Mouse (Mus musculus) c-Kit-positive CD71-negative TER-119-negative erythroid progenitor cells, embryonic 14.5 days (primary cell): Measurements from ENCODE around the gene Gm10959.
A peak's percentile ranks its signal among the peaks of the same experiment; 100 is the strongest.
"Not testable (repeated sequence)": the region's sequence is repeated elsewhere in the genome, so short reads cannot be mapped to it uniquely, and the experiment has no call there.

Experiments
- DNase-seq: peaks from one replicate; pipeline ENCODE4 v3.0.0-alpha.2; 2013; ENCODE audit warnings: low read depth

The Gm10959 gene

GRCm38 (mm10) chr3:122919260-122919659 is at the start of gene Gm10959:
Gene Gm10959 (minus strand): TSS chr3:122919360.
- DNase-seq: no peak

GRCm38 (mm10) chr3:122968391-122968790 is 49.2 kb upstream of the Gm10959 start:
- no peak for DNase-seq

DNA sequence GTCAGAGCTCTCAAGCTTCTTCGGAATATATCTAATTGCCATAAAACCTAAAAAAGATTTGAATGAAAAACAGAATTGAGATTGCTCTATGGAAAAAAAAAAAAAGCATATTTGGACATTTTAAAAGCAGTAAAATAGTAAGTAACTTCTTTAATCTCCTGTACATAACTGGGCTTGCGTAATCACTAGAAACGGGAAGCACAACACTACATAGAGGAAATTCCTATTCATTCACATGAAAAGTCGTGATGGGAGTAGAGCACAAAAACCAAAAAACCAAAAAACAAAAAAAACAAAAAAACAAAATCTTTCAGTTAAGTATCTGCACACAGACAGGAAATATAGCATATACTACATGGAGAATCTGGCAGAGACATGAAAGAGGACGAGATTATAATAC is 45.1 kb upstream of the Gm10959 start:
- DNase-seq: no peak

GRCm38 (mm10) chr3:122950129-122950528 is 31.0 kb upstream of the Gm10959 start:
- no peak for DNase-seq

DNA sequence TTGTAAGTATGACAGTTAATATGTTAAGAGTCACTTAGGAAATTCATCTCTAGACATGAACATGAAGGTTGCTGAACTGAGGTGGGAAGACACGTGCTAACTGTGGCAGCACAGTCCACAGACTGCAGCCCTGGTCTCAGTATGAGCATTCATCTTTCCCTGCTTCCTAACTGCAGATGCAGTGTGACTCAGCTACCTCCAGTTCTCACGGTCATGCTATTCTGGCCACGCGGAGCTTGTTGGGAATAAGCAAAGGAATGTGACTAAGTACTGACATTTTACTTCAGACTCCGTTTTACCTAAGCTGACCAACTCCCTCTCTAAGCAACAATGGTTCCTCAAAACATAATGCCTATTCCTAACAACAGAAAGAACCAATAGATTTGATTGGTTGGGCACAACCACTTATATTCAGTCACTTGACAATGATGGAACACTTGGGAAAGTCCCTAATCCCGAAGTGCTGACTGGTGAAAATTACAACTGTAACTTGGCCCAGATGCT is 24.3 kb upstream of the Gm10959 start:
- DNase-seq: no peak

DNA sequence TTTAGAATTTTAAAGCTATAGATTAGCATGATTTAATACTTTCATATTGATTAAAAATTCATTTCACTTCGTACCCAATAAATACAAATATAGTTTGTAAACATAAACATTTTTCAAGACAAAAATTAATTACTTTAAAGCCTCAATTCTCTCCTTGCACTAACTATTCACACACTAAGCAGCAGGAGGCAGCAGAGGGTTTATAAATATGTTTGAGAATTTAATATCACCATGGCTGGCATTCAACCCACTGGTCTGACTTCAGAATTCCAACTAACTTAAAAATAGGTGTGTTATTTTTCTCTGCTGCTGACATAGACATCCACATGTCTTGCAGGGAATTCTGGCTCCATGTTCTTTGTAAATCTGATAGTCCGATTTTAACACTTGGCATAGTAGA is 20.1 kb upstream of the Gm10959 start:
- peak; percentile 46 for DNase-seq

DNA sequence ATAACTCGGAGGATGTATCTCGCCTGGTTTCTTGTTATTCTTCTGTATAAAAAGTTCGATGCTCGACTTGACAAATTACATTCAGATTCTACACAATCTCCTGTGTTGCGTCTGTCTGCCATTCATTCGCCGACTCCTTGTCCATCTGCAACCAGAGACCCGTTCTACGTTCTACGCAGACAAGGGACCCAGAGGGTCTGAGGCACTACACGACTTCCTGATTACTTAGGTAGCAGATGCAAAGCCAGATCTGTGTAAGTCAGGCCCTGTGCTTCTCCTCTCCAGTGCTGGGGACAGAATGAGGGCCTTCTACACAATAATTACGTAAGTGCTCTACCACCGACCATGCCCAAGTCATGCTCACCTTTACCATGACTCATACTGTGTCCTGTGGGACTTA is 18.0 kb upstream of the Gm10959 start:
- DNase-seq: not testable (repeated sequence)

GRCm38 (mm10) chr3:122932466-122932865 is 13.3 kb upstream of the Gm10959 start:
- no peak for DNase-seq

DNA sequence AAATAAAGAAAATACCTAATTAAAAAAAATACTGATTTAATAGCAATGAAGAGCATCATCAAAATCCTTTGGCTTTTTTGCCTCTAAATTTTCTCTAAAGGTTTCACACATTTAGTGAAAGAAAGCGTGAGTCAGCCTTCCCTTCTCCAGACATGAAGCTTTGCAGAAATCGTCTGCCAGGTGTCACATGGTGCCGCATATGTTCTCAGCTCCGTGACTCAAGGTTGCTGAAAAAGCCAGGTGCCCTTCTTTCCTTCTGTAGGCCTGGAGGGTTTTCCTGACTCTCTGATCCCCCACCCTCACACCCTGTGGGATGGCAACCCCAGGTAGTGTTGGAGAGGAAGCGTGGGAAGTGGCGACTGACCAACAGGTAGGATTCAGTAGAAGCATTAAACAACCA is 10.6 kb upstream of the Gm10959 start:
- no peak for DNase-seq

GRCm38 (mm10) chr3:122924009-122924914 is 5.1 kb upstream of the Gm10959 start, which contains the start of gene 1810037I17Rik:
Gene 1810037I17Rik (plus strand): TSS chr3:122924203.
- peak; percentile 77 for DNase-seq

- peak; percentile 18 for DNase-seq
These were observed 4.0 kb upstream of the Gm10959 start for GRCm38 (mm10) chr3:122923147-122923546.

DNA sequence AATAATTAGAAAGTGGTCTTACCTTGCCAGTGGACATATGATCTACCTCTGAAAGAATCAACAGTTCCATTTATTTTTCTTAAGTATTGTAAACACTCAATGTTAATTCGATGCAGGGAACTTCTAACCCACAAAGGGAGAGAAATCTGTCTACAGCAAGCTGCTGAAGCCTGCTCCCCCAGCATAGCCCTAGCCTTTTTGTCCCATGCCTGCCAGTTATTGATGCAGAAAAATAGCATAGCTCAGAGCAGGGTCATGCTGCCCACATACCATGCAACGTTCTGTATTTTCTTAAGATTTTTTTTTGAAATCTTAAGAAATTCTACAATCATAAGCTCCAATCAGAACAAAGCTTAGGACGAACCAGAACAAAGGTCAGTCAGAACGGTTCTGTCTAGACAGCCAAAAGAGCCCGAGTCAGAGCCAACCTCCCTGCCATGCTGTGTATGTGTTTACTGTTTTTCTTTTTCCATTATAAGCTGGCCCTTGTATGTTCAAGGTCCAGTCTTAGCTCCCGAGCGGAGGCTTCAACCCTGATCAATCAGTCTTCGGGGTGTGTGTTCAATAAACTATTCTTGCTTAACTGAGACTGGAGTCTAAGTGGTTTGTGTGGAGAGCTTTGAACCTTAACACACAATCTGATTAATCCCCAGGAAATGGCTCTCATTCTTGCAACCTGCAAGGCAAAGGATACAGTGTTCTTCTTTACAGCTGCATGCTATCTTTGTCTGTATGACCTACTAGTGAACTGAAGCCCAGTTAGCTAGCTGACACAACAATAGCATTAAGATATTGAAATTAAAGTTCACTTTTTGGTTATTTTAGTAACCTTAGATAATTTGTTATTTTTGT is 2.7 kb upstream of the Gm10959 start:
- DNase-seq: no peak

DNA sequence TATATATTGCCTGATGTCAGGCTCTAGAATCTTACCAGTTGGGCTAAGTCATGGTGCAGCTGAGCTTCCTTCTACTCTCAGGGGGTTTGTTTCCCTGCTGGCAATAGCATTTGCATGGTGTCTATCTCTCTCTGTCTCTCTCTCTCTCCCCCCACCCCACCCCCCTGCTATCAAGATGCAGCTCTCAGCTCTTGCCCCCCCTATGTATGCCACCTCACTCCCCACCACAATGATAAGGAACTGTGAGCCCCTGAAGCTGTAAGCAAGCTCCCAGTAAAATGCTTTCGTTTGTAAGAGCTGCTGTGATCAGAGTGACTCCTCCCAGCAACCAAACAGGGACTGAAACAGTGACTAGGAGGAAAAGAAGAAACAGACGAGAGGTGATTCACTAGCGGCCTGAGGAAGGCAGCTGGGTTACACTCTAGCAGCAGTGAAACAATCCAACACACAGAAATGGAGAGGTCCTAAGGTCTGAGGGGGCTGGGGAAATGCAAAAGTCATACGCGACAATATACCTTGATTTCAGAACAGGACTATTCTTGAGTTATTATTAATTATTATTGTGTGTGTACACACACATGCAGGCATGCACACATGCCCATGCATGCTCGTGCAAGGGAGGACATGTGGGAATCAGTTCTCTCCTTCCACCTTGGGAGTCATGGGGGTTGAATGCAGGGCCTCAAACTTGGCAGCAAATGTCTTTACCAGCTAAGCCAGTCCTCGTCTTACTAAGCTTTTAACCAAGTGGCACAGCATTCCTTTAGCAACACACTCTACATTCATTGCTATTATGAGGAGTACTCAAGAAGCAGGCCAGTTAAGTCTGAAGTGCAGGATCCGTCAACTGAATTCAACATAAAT is 1.6 kb upstream of the Gm10959 start:
- no peak for DNase-seq

DNA sequence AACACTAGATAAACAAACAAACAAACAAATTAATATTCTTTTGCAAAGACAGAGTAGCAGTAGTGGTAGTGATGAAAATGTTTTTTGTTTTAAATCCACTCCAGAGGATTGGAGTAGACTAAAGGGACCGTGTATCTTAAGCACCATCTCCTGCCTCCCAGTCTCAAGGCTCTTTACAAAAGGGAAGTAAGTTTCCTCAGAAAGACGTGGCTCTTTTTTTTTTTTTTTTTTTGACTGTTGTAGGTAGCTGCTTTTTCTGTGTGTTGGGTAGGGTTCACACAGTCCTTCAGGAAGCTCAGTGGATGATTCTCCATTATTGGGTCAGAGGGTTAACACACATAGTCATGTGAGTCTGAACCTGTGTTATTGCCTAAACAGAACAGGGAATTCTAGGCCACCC is 488 bp downstream of the Gm10959 start:
- no peak for DNase-seq

DNA sequence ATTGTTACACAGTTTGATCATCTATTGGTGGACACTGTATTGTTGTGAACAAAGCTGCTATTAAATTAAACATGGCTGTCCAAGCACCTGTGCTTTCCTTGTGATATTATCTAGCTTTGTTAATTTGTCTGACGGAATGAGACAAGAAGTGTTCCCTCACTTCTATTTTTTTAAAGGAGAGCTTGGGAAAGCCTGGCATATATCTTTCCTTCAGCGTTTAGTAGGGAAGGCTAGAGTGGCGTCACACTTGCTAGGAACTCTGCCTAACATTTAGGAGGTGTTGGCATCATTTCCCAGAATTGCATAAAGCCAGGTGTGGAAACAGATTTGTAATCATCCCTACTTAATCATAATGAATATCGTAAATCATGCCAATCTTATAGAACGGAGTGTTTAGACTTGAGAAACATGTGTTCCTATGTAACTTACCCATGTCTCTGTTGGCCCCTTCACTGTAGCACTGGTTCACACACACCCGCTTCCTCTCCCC is 2.9 kb downstream of the Gm10959 start:
- DNase-seq: no peak

GRCm38 (mm10) chr3:122915493-122915892 is 3.7 kb downstream of the Gm10959 start:
- DNase-seq: no peak

DNA sequence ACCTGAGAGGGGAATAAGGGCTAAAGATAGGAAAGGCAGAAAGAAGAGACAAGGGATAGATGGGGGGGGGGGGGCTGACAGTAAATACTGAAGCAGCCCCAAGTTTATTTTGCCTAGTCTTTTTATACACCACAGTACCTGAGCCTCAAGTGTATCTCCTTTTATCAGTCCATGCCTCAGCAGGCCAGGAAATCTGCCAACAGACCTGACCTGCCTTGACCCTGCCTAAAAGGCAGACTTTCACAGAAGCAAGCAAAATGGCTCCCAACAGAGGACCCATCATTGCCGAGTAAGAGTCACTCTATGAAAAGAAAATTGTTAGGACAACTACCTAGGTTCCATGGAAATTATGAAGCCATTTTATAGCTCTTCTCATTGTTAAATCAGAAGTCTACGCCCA is 11.3 kb downstream of the Gm10959 start:
- no peak for DNase-seq

- DNase-seq: no peak
These were observed 15.3 kb downstream of the Gm10959 start for GRCm38 (mm10) chr3:122903746-122904433.

DNA sequence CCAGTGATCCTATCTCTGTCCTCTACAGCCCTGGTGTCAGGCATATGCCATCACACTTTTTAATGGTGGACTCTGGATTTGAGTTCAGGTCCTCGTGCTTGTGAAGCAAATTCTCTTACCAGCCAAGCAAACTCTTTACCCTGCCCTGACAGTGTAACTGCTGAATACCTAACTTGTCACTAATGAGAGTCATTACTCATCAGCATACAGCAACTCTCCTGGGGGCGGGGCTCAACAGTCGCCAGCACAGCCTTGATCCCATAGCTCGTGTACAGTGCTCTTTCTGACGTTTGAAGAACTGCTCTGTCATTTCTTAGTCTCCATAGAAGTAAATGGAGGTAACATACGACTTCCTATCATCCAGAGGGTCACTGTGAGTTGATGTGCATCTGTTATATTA is 20.9 kb downstream of the Gm10959 start:
- no peak for DNase-seq

- DNase-seq: no peak
These were observed 23.9 kb downstream of the Gm10959 start for GRCm38 (mm10) chr3:122895189-122895731.

DNA sequence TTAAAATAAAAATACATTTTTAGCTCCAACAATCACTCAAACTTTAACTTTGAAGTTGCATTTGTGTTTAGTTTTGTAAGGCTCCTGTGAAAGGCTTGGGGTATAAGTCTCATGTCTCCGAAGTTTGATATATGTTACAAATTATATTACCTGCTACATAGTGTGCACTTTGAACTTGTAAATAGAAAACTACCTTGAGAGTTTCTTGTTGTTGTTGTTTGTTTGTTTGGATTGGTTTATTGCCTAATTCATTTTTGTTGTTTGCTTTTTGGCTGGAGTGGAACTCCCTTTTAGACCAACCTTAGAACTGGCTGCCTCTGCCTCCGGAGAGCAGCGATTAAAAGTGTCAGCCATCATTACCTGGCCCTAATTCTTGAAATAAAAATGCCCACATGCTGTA is 24.4 kb downstream of the Gm10959 start, which contains the start of gene Fabp2:
Gene Fabp2, plus strand, starts transcription at position 301 of the 400 bp plus-strand sequence.
- DNase-seq: no peak
